Mouse (Mus musculus) megakaryocyte, embryonic 14.5 days (primary cell): Measurements from ENCODE around the gene Dhx57. TPM values are rescaled to one million over a fixed set of nuclear protein-coding genes. Genes with fewer than 3 reads are reported as not detected.

Source experiments
- H3K27me3 ChIP-seq: replicated peaks from 2 replicates; pipeline ENCODE3; 2012; ENCODE audit warnings: inconsistent platforms
- H3K36me3 ChIP-seq: replicated peaks from 2 replicates; pipeline ENCODE3; 2012; ENCODE audit warnings: low read length, inconsistent platforms, mixed read lengths
- H3K4me1 ChIP-seq: 2 replicates; pipeline ENCODE4 v1.6.1; 2012; ENCODE audit warnings: inconsistent platforms
- H3K4me3 ChIP-seq: replicated peaks from 2 replicates; pipeline ENCODE3; 2012; ENCODE audit warnings: moderate library complexity, mild to moderate bottlenecking, inconsistent platforms
- H3K9me3 ChIP-seq: 2 replicates; pipeline ENCODE4 v1.6.1; 2012; ENCODE audit warnings: inconsistent platforms
- FLI1 ChIP-seq: IDR thresholded peaks from 2 replicates; pipeline ENCODE4 v1.6.1; 2012; ENCODE audit warnings: low read length, inconsistent platforms, mixed read lengths
- GATA1 ChIP-seq: IDR thresholded peaks from 3 replicates; pipeline ENCODE4 v1.6.1; 2012; ENCODE audit warnings: mixed read lengths, low read length, inconsistent platforms, borderline replicate concordance
- polyA plus RNA-seq: library from polyadenylated mRNA; stranded (reverse); fragments of >175 nt; gene quantifications from 2 replicates; pipeline ENCODE4 v1.2.3, GENCODE M21; 2012; ENCODE audit warnings: low replicate concordance; ENCODE audit not compliant: insufficient read depth

Gene Dhx57
- polyA plus RNA-seq: 1.3 and 3.2 TPM in 2 replicates

DNA sequence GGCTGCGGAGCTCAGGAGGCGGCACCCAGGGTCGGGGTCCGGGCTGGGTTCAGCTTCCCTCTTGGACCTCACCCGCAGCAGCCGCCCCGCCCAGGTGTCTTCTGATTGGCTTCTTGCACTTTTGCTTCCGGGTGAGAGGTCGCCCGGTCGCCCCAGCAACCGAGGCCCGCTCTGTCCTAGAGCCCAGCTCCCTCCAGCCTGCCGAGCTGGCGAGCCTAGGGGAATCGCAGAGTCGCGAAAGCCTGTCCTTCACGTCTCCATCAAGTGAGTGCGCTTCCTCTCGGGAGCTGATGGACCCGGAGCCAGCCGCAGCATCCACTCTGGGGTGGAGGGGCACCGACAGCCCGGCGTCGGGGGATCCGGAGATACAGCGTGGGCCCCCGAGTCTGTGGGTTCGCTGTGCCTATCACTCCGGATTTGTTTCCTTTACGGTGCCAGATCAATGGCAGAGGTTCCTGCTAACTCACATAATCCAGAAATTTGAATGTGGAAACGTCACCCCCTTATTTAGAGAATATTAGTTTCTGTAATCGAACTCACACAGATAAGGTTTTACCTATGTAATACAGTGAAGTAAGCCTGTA is at the start of gene Dhx57, which contains the start of gene Morn2:
Gene Dhx57 (minus strand): TSS at position 403 of the 584 bp plus-strand sequence.
Gene Morn2 (plus strand): TSS at position 130 of the 584 bp plus-strand sequence.
- Histone ChIP-seq H3K27me3 (no peaks in the 10 kb centered on the region), H3K36me3 (no peaks in the 10 kb centered on the region), H3K4me1 (peaks cover 20% of the 10 kb centered on the region; the same call in 1 of the 2 replicates), H3K9me3 (no peaks in the 10 kb centered on the region), H3K4me3 (peak within 1 kb of the TSS; percentile 100)
- TF ChIP-seq GATA1: no peak
- no peak for TF ChIP-seq FLI1

DNA sequence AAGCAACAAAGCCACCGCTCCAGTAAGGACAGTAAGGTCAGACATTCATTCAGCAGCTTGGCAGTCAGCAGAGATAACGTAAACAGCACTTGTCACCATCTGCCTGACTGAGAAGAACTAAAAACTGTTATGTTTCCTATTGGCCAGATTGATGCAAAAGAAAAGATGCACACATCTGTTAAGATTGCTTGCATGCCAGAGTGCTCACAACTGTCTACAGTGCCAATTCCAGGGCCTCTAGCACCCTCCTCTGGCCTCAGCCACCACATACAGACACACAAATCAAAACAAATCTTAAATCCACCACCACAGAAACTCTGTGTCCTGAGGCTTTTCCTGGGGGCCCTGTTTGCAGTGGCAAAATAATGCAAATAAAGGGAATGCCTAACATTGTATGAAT is 42.1 kb upstream of the Dhx57 start:
- H3K27me3 ChIP-seq: peaks cover 15% of the 10 kb centered on the region
- H3K36me3 ChIP-seq: no peaks in the 10 kb centered on the region
- no peaks in the 10 kb centered on the region for H3K9me3 ChIP-seq
- no peaks in the 10 kb centered on the region for H3K4me1 ChIP-seq
- H3K4me3 ChIP-seq: no peak overlapping the region
- TF ChIP-seq FLI1 (no peak), GATA1 (no peak)

DNA sequence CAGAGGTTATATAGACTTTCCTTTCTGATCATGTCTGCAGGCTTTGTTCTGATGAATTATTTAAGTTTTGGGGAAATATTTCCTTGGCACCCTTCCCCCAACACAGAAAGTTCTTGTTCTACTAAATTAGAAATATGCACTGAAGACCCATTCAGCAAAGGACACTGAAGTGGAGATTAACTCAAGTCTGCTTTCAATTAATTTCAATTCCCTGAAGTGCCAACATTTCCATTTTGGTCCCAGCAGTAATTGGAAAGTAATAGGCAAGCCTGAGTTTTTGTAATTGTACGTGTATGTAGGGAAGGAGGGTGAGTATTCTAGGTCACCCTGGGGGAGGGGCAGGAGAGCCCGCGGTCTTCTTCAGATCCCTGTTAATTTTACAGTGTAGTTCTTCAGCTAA is 36.2 kb upstream of the Dhx57 start:
- TF ChIP-seq GATA1: no peak
- no peak for TF ChIP-seq FLI1

DNA sequence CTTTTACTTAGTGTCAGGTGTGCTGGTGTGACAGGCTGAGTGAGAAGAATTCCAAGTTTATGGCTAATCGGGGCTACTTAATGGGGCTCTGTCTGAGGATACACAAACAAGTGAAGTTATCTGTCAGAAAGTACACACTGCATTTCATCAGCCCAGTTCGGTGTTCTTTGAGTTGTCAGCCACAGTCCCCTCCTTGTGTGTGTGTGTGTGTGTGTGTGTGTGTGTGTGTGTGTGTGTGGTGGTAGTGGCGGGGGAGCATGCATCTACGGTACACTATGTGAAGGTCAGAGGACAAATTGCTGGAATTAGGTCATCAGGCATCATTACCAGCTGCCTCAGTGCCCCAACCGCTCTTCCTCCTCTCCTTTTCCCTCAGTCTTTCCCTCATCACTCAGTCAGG is 35.2 kb upstream of the Dhx57 start:
- no peaks in the 10 kb centered on the region for H3K36me3 ChIP-seq
- H3K4me1 ChIP-seq: peaks cover 11% of the 10 kb centered on the region; the same call in 1 of the 2 replicates
- TF ChIP-seq GATA1 (no peak), FLI1 (no peak)
- no peak overlapping the region for H3K4me3 ChIP-seq
- H3K27me3 ChIP-seq: peaks cover 23% of the 10 kb centered on the region
- H3K9me3 ChIP-seq: no peaks in the 10 kb centered on the region

More for the DNA sequence above, 36.2 kb upstream of the Dhx57 start:
- no peaks in the 10 kb centered on the region for H3K9me3 ChIP-seq
- no peak overlapping the region for H3K4me3 ChIP-seq
- peaks cover 11% of the 10 kb centered on the region; the same call in 1 of the 2 replicates for H3K4me1 ChIP-seq
- H3K36me3 ChIP-seq: no peaks in the 10 kb centered on the region
- peaks cover 21% of the 10 kb centered on the region for H3K27me3 ChIP-seq

DNA sequence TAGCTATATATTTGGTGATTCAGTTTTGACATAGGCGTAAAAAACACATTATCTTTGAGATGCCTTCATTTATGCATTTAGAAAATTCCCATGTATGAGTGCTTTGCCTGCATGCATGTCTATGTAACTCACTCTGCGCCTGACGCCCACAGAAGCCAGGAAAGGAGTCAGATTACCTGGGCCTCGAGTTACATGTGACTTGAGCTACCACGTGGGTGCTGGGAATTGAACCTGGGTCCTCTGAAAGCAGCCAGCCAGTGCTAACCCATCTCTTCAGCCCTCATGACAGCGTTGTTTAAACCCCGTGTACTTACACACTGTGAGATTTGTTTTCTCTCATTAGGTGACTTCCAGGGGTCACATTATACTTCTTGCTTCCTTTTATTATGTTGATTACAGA is 34.2 kb upstream of the Dhx57 start:
- H3K27me3 ChIP-seq: peaks cover 24% of the 10 kb centered on the region
- H3K36me3 ChIP-seq: no peaks in the 10 kb centered on the region
- TF ChIP-seq GATA1 (no peak), FLI1 (no peak)
- peaks cover 11% of the 10 kb centered on the region; the same call in 1 of the 2 replicates for H3K4me1 ChIP-seq
- H3K4me3 ChIP-seq: no peak overlapping the region
- H3K9me3 ChIP-seq: no peaks in the 10 kb centered on the region

DNA sequence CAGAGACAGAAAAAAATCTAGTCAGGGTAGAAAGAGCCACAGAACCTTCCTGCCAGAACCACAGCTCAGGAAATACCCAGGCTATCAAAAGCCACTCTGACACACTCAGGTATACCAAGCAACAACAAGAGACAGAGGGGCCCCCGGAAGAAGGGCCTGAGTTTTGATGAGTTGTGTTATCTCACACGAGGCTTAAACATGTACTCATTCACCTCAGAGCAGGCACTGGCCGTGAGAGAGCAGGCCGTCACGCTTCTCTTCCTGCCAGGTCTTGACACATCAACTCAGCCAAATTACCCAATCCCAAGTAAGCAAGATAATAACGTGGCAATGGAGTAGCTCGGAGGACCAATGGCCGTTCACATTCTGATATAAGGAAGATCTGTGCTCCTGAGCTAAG is 33.4 kb upstream of the Dhx57 start:
- no peak overlapping the region for H3K4me3 ChIP-seq
- H3K27me3 ChIP-seq: peaks cover 24% of the 10 kb centered on the region
- H3K36me3 ChIP-seq: no peaks in the 10 kb centered on the region
- no peak for TF ChIP-seq FLI1
- TF ChIP-seq GATA1: no peak
- H3K9me3 ChIP-seq: no peaks in the 10 kb centered on the region
- peaks cover 11% of the 10 kb centered on the region; the same call in 1 of the 2 replicates for H3K4me1 ChIP-seq

DNA sequence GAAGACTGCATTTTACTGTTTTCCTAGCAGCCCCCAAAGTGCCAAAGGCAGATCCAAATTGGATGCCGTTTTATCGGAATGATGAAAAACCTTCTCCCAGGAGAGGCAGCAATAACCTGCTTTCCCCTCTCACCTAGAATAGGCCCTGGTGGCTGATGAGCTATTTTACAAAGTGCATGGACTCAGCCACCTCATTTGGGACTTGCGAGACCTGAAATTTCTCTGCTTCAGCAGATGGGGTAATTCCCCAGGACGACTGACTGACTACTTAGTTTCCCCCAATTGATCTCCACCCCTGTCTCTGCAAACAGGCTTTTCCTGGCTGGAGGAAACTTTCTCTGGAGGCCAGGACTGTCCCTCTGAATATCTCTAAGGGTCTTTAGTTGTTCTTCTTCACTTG is 32.7 kb upstream of the Dhx57 start:
- Histone ChIP-seq H3K27me3 (peaks cover 24% of the 10 kb centered on the region), H3K36me3 (no peaks in the 10 kb centered on the region), H3K9me3 (no peaks in the 10 kb centered on the region), H3K4me1 (peaks cover 11% of the 10 kb centered on the region; the same call in 1 of the 2 replicates), H3K4me3 (no peak overlapping the region)
- TF ChIP-seq GATA1 (no peak), FLI1 (no peak)

DNA sequence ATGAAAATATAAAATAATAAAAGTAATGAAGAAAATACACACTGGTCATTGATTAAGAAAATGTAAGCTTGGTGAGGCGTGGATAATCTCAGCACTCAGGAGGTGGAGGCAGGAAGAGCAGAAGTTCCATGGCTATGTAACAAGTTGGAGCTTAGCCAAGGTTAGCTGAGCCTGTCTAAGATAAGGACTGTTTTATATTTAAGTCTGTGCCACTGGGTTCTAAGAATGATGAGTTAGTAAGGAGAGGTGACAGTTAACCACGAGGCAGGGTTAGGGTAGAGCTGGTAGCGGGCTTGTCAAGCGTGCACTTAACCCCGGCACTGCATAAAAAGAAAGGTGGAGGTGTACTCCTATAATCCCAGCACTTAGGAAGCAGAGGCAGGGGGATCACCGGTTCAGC is 32.0 kb upstream of the Dhx57 start:
- H3K4me1 ChIP-seq: peaks cover 11% of the 10 kb centered on the region; the same call in 1 of the 2 replicates
- H3K36me3 ChIP-seq: no peaks in the 10 kb centered on the region
- no peak overlapping the region for H3K4me3 ChIP-seq
- H3K27me3 ChIP-seq: peaks cover 20% of the 10 kb centered on the region
- TF ChIP-seq FLI1: no peak
- no peak for TF ChIP-seq GATA1
- H3K9me3 ChIP-seq: no peaks in the 10 kb centered on the region

DNA sequence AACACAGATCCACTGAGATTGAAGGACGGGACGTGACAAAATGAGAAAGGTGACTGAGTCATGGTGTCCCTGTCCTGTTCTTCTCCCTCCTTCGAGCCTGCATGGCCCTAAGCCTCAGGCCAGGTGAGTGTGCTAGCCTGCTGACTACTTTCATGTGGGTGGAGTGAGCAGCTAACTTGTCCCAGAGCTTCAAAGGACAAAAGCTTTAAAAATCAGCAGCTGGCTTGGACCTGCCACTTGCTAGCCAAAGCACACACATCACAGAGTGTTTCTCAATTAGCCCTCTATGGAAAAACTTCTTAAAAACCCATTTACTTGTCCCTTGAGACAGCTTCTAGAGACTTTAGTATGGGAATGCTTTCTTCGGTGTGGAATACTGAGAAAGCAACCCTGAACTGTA is 22.1 kb upstream of the Dhx57 start:
- TF ChIP-seq GATA1 (no peak), FLI1 (no peak)
- H3K9me3 ChIP-seq: no peaks in the 10 kb centered on the region

DNA sequence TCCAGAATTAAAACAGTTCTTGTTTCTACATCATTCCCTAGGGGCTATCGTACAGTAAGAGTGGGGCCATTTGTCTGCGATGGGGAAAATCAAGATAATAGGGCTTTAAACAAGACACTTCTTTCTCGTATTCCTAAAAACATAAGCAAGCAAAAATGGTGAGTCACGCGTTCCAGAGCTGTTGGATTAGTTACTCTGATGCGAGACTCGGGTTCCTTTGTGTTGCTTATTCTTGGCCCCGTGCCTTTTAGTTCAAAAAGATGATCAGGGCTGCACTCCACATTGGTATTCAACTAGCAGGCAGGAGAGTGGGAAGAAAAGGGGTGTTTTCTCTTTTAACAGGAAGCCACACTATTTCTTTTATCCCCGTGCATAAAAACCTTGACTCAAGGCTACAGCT is 21.5 kb upstream of the Dhx57 start:
- Histone ChIP-seq H3K27me3 (peaks cover 19% of the 10 kb centered on the region), H3K9me3 (no peaks in the 10 kb centered on the region), H3K4me1 (peaks cover 4% of the 10 kb centered on the region; the same call in 1 of the 2 replicates), H3K36me3 (no peaks in the 10 kb centered on the region), H3K4me3 (no peak overlapping the region)
- TF ChIP-seq GATA1 (no peak), FLI1 (no peak)

More for the DNA sequence above, 22.1 kb upstream of the Dhx57 start:
- Histone ChIP-seq H3K4me3 (no peak overlapping the region), H3K27me3 (peaks cover 19% of the 10 kb centered on the region), H3K4me1 (no peaks in the 10 kb centered on the region), H3K36me3 (no peaks in the 10 kb centered on the region)

DNA sequence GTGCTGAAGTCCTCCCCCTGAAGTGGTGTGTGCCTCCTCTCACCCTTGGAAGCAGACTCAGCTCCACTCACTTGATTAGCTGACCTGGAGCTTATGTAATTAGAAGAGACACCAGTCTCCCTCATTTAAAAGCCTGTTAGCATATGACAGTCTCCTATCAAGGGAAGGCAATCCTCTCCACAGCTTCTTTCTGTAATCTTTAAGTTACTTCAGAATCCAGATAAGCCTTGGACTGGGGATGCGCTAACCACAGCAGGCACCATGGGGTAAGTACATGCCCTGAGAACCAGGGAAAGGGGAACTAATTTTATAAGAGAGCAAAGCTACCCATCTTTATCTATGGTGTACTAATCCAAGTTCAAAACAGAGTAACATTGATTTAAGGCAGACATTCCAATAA is 17.0 kb upstream of the Dhx57 start, which contains the start of gene Arhgef33:
Gene Arhgef33 (plus strand): TSS at position 157 of the 400 bp plus-strand sequence.
- Histone ChIP-seq H3K4me1 (peaks cover 4% of the 10 kb centered on the region; the same call in 1 of the 2 replicates), H3K36me3 (no peaks in the 10 kb centered on the region), H3K4me3 (no peak within 1 kb of the TSS), H3K9me3 (no peaks in the 10 kb centered on the region), H3K27me3 (peaks cover 9% of the 10 kb centered on the region)
- TF ChIP-seq GATA1 (no peak), FLI1 (no peak)
